Mouse (Mus musculus): Measurements from ENCODE around the gene Macf1. TPM values are rescaled to one million over a fixed set of nuclear protein-coding genes. Genes with fewer than 3 reads are reported as not detected.
A peak's percentile ranks its signal among the peaks of the same experiment; 100 is the strongest.

The Macf1 gene
- polyA plus RNA-seq, 1 experiment from 2014 or later = 47.4 TPM

DNA sequence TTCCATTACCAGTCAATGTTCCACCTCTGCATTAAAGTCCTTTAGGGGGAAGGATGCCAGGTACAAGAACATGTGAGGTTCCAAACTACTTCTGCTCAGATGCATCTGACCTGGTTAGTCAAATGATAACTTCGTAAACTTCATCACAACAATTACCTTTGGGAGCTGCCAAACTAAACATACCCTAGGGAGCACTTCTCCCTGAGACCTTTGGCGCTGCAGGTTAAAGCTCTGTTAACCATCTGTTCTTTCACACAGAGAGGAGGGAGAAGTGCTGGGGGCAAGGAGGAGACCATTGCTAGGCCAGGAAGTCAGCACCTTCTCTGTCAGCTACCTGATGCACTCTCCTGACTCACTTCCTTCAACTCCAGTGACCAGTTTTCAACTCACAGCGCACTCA, 96.5 kb downstream of the Macf1 start:
- no peak for ATAC-seq (ENCODE audit: insufficient number of reproducible peaks, low FRiP score, low TSS enrichment, low read depth)
- WGBS = 72% methylated on average over 3 of the region's 3 CpGs
- Histone ChIP-seq H3K9me3 (no peaks in the 10 kb centered on the region), H3K4me2 (no peak overlapping the region), H3K36me3 (no peaks in the 10 kb centered on the region), H3K9ac (no peak overlapping the region), H3K27ac (no peak overlapping the region), H3K4me1 (peaks cover 18% of the 10 kb centered on the region), H3K27me3 (no peaks in the 10 kb centered on the region), H3K4me3 (no peak overlapping the region)

DNA sequence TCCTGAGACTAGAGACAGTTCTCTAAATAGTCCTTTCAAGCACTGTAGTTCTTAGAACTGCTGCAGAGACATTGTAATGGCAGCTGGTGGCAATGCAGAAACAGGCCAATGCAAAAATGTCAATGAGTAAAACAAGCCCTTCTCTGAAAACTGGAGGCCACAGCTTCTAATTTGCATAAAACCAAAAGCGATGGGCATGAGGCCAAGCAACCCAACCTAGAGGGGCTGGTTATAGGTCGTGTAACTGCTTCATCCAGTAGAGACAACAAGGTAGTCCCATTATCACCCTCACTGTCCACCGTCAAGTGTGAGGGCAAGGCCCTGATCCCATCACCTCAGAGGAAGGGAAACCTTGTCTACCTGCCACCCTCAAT, 99.5 kb downstream of the Macf1 start:
- WGBS = 67% methylated on average over 3 of the region's 3 CpGs
- Histone ChIP-seq H3K27me3 (no peaks in the 10 kb centered on the region), H3K9ac (no peak overlapping the region), H3K4me1 (peaks cover 13% of the 10 kb centered on the region), H3K36me3 (no peaks in the 10 kb centered on the region), H3K4me2 (no peak overlapping the region), H3K4me3 (no peak overlapping the region), H3K9me3 (no peaks in the 10 kb centered on the region), H3K27ac (no peak overlapping the region)
- no peak for ATAC-seq (ENCODE audit: insufficient number of reproducible peaks, low FRiP score, low TSS enrichment, low read depth)

DNA sequence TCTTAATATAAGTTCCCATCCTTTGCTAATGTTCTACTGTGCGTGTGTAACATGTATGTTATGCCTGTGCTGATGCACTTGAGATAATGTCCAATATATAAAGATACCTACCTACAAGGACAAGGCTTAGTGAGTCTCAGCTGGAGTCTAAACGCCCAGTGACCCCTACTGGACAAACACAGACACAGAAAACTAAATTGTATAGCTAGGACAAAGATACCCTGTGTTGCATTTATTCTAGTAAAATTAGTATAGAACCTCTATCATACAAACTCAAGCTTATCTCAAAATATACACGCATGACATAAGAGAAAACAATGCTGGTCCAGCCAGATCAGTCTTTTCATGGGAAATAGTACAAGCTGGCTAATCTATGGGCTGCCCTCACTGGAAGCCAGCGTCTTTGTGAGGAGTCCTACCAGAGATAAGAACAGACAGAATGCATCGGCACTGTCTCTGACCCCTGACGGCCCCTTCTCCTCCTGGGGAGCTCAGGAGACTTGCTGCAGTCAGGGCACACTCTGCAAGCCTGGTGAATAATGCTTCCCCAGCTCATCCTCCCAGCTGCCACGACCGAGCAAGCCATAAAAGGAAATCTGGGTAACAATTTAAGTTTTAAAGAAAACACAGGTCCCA, 100.0 kb downstream of the Macf1 start:
- Histone ChIP-seq H3K9me3 (no peaks in the 10 kb centered on the region), H3K36me3 (no peaks in the 10 kb centered on the region), H3K27ac (no peak overlapping the region), H3K4me3 (no peak overlapping the region), H3K4me2 (no peak overlapping the region), H3K27me3 (no peaks in the 10 kb centered on the region), H3K9ac (no peak overlapping the region), H3K4me1 (peaks cover 11% of the 10 kb centered on the region)
- no peak for ATAC-seq (ENCODE audit: insufficient number of reproducible peaks, low FRiP score, low TSS enrichment, low read depth)
- WGBS = 51% methylated on average over 8 of the region's 8 CpGs

DNA sequence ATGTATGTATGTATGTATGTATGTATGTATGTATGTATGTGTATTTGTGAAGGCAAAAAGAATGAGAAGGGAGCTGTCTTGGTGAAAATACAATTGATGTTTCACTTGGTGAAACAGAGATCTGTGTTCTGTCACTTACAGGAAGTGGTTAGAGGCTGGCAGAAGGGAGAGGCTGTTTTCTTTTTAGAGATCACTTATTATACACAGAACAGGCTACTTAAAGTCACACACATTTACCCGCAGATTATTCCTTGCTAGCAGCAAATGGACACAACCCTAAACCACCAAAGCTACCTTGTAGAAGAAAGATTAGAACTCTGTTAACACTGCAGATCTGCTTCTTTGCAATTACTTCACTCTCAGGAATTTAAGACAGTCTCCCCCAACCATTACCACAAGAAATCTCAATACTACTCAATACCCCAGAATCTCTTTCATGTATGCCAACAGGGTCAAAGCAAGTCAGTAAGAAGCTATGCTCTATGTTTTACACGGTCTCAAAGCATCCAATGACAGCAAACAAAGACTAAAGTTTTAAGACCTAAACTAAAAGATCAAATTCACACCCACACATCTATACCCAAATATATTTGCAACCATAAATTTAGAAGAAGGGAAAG, 106.6 kb downstream of the Macf1 start:
- 52% methylated on average over 2 of the region's 2 CpGs for WGBS
- Histone ChIP-seq H3K4me2 (no peak overlapping the region), H3K36me3 (no peaks in the 10 kb centered on the region), H3K27ac (no peak overlapping the region), H3K9ac (no peak overlapping the region), H3K27me3 (no peaks in the 10 kb centered on the region), H3K9me3 (no peaks in the 10 kb centered on the region), H3K4me3 (no peak overlapping the region), H3K4me1 (peaks cover 9% of the 10 kb centered on the region)
- ATAC-seq (ENCODE audit: insufficient number of reproducible peaks, low FRiP score, low TSS enrichment, low read depth) = no peak

DNA sequence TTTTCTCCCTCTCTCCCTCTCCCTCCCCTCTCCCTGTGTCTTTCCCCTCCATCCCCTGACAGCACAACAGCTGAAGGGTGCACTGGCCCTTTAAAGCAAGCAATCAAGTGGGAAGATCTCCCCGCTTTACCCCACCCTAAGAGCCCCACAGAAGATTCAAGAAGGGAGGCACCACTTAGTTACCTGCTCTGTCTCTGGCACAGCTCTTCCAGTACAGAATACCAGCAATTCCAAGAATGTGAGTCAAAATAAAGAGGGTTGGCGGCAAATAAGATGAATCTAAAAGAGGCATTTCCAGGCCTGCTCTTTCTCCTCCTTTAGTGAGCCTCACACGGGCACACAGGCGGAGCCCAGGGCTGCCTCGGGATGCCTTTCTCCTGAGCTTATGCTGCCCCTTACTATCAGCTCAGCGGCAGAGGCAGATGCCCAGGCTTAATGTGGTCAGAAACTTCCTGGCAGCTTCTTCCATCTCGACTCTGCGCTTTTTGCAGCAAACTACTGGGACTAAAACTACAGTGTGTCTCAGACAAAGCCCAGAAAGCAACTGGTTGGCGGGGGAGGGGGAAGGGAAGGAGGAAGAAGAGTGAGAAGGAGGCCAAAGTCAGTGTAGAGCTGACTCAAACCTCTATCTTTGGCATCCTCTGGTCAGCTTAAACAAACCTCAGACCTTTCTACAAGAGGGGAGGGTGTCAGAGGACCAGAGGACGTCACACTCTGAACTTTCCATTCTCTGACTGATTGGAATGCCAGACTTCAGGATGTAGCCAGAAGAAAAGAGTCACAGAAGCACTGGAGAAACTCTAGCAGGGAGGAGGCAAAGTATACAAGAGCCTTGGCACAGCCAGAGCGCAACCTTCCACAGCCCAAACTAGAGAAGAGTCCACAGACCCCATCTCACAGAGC, 111.5 kb downstream of the Macf1 start:
- Histone ChIP-seq H3K4me1 (peaks cover 15% of the 10 kb centered on the region), H3K36me3 (no peaks in the 10 kb centered on the region), H3K27ac (peak overlapping the region; percentile 95), H3K9ac (peak overlapping the region; percentile 28; the same call in 1 of the 2 replicates), H3K4me2 (peak overlapping the region; percentile 51), H3K9me3 (no peaks in the 10 kb centered on the region), H3K27me3 (no peaks in the 10 kb centered on the region), H3K4me3 (peak overlapping the region; percentile 37)
- 13% methylated on average over 11 of the region's 11 CpGs for WGBS
- peak; percentile 81 for ATAC-seq (ENCODE audit: insufficient number of reproducible peaks, low FRiP score, low TSS enrichment, low read depth)

DNA sequence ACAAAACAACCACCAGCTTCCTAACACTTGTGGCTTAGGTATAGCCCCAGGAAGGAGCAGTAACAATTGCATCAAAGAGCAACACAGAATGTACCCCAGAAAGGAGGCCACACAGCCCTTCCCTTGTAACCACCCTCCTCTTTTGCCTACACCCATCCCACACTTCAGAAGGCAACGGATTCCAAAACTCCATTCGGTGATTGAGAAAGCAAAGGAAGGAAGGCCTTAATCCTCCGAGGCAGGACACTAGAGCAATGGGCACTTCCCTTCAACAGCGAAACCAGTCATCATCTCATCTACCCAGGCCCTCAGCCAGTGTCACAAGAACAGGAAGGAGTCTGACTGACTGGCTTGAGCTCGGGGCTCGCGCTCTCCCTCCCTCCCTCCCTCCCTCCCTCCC, 112.3 kb downstream of the Macf1 start:
- 19% methylated on average over 7 of the region's 7 CpGs for WGBS
- Histone ChIP-seq H3K4me3 (peak overlapping the region; percentile 7; the same call in 1 of the 2 replicates), H3K36me3 (no peaks in the 10 kb centered on the region), H3K4me1 (peaks cover 15% of the 10 kb centered on the region), H3K27ac (peak overlapping the region; percentile 76), H3K4me2 (0 out of 2 replicates have a peak overlapping the region, but pooled peaks have one; percentile 17), H3K9ac (no peak overlapping the region), H3K9me3 (no peaks in the 10 kb centered on the region), H3K27me3 (no peaks in the 10 kb centered on the region)
- ATAC-seq (ENCODE audit: insufficient number of reproducible peaks, low FRiP score, low TSS enrichment, low read depth) = 0 out of 2 replicates have a peak, but pooled peaks have one; percentile 8

DNA sequence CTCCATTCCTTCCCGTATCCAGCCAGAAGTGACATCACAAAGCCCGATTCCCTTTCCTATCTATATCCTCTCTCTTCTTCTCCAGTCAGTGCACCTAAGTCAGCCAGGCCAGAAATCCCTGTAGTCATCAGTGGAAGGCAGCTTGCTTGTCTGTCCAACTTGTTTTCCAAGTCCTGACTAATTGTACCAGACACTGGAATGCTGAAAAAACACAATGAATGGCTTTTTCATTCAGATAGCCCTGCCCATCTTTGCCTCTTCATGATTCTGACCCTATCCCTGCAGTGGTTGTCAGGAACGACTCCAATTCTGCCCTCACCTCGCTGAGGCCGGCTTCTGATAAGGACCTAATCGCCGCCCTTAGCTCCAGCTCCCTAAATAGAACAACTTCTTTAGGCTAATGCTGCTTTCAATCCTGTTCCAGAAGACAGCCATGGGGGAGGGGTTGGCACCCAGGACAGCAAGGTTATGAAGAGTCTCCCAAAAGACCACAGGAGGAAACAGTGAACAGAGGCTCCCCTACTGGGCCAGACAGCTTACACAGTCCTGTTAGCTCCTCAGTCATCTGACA, 118.8 kb downstream of the Macf1 start:
- Histone ChIP-seq H3K4me3 (no peak overlapping the region), H3K9ac (no peak overlapping the region), H3K4me1 (peaks cover 18% of the 10 kb centered on the region), H3K36me3 (no peaks in the 10 kb centered on the region), H3K4me2 (no peak overlapping the region), H3K9me3 (no peaks in the 10 kb centered on the region), H3K27me3 (no peaks in the 10 kb centered on the region), H3K27ac (no peak overlapping the region; the same call in 1 of the 2 replicates)
- ATAC-seq (ENCODE audit: insufficient number of reproducible peaks, low FRiP score, low TSS enrichment, low read depth) = no peak
- 43% methylated on average over 7 of the region's 7 CpGs for WGBS

DNA sequence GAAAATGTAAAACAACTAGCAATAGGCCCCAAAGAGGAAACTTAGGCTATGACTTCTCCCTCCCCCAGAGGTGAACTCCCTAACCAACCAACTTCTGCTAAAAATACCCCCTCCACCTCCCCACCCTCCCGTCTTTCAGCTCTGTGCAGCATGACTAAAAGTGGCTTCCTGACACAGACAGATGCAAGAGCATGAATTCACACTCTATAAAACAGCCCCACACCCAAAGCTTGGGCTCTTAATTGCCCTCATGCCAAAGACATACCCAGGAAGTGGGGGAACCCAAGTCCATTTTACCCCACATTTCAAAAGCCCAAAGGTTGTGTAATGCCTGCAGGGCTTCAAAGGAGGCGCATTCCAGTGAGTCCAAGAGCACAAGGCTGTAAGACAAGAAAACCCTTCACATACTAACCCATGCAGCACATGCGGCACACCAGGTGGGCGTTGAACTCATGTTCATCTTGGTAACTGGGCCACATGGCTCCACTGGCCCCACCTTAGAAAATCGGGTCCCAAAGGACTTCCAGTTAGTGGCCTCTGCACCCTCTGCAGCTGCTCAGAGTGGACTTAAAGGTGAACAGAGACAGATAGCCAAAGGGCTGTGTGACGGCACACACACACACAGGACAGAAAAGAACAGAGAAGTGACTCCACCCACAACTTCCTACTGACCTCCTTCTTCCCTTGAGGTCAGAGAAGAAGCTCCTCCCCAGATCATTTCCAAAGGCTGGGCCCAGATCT, 119.9 kb downstream of the Macf1 start:
- Histone ChIP-seq H3K27ac (0 out of 2 replicates have a peak overlapping the region, but pooled peaks have one; percentile 19), H3K4me1 (peaks cover 18% of the 10 kb centered on the region)

DNA sequence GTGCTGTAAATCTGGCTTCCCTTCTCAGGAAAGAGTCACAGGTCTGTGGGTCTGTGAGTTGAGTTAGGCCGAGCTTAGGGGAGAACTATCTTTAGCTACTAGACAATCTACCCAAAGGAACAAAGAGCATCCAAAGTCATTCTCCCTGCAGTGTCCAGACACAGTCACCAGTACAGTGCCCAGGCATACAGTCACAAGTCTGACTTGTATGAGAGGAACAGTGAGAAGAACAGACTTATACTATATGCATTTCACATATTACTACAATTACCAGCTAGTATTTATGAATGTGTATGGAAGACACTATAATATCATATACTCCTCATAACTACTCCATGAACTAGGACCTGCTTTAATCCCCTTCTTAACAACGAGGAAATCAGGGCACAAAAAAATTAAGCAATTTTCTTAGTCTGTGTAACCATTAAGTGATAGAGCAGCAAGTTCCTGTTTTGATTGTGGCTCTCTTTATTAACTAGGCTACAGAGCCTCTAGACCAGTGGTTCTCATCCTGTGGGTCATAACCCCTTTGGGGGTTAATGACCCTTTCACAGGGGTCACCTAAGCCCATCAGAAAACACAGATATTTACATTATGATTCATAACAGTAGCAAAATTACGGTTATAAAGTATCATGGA, 121.9 kb downstream of the Macf1 start:
- ATAC-seq (ENCODE audit: insufficient number of reproducible peaks, low FRiP score, low TSS enrichment, low read depth) = no peak
- Histone ChIP-seq H3K4me2 (no peak overlapping the region), H3K27ac (no peak overlapping the region), H3K27me3 (no peaks in the 10 kb centered on the region), H3K36me3 (no peaks in the 10 kb centered on the region), H3K9ac (no peak overlapping the region), H3K9me3 (no peaks in the 10 kb centered on the region), H3K4me3 (no peak overlapping the region), H3K4me1 (peaks cover 18% of the 10 kb centered on the region)
- WGBS = 67% methylated on average over 3 of the region's 3 CpGs

More for the DNA sequence above, 119.9 kb downstream of the Macf1 start:
- Histone ChIP-seq H3K27me3 (no peaks in the 10 kb centered on the region), H3K4me3 (no peak overlapping the region), H3K4me2 (no peak overlapping the region), H3K9me3 (no peaks in the 10 kb centered on the region), H3K36me3 (no peaks in the 10 kb centered on the region), H3K9ac (no peak overlapping the region)
- 49% methylated on average over 6 of the region's 6 CpGs for WGBS
- no peak; the same call in 1 of the 2 replicates for ATAC-seq (ENCODE audit: insufficient number of reproducible peaks, low FRiP score, low TSS enrichment, low read depth)

DNA sequence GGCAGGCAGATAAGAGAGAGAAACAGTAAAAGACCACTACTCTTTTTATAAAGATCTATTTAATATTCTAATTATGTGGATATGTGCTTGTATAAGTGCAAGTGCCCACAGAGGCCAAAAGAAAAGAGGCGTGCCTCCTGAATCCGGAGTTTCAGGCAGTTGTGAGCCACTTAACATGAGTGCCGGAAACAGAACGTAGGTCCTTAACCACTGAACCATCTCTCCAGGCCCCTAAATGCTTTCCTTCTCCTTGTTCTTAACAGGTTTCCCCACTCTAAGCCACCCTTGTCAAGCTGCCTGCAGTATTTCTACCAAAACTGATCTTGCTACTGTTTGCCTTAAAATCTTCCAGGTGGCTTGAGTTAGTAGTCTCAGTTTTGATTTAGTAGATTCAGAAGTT, 123.3 kb downstream of the Macf1 start:
- no peak for ATAC-seq (ENCODE audit: insufficient number of reproducible peaks, low FRiP score, low TSS enrichment, low read depth)
- 86% methylated on average over 4 of the region's 4 CpGs for WGBS
- Histone ChIP-seq H3K9ac (no peak overlapping the region), H3K9me3 (no peaks in the 10 kb centered on the region), H3K36me3 (no peaks in the 10 kb centered on the region), H3K4me2 (no peak overlapping the region), H3K27me3 (no peaks in the 10 kb centered on the region), H3K4me3 (no peak overlapping the region), H3K4me1 (peaks cover 18% of the 10 kb centered on the region), H3K27ac (no peak overlapping the region)

DNA sequence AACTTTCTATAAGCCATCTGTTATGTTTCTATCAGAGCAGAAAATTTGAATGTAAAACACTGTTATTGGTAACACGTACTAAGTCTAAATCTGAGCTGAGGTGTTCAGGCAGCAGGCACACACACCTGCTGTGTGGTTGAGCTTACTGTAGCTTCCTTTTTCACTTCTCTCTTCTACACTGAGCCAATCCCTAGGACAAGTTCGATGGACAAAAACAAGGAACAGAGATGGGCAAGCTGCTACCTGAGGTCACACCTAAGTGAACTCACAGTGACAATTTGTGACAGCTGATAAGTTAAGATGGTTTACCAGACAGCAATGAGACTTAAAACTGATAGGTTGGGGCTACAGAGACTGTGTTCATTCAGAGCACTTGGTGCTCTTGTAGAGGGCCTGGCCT, 125.7 kb downstream of the Macf1 start:
- WGBS = 83% methylated on average over 2 of the region's 2 CpGs
- no peaks in the 10 kb centered on the region for H3K36me3 ChIP-seq
- H3K27ac ChIP-seq = no peak overlapping the region
- H3K4me3 ChIP-seq = no peak overlapping the region
- no peak overlapping the region for H3K4me2 ChIP-seq
- H3K9me3 ChIP-seq = no peaks in the 10 kb centered on the region
- no peaks in the 10 kb centered on the region for H3K27me3 ChIP-seq
- no peaks in the 10 kb centered on the region for H3K4me1 ChIP-seq
- H3K9ac ChIP-seq = no peak overlapping the region
- no peak for ATAC-seq (ENCODE audit: insufficient number of reproducible peaks, low FRiP score, low TSS enrichment, low read depth)

Data from limb, embryonic 15.5 days (tissue).